Mouse (Mus musculus) liver (tissue): ENCODE data around the gene Hspbap1.
A peak's percentile ranks its signal among the peaks of the same experiment; 100 is the strongest.

Experiments
- DNase-seq: peaks from one replicate; pipeline ENCODE4 v3.0.0-alpha.2; 2020; ENCODE audit warnings: mixed read lengths

Gene Hspbap1

DNA sequence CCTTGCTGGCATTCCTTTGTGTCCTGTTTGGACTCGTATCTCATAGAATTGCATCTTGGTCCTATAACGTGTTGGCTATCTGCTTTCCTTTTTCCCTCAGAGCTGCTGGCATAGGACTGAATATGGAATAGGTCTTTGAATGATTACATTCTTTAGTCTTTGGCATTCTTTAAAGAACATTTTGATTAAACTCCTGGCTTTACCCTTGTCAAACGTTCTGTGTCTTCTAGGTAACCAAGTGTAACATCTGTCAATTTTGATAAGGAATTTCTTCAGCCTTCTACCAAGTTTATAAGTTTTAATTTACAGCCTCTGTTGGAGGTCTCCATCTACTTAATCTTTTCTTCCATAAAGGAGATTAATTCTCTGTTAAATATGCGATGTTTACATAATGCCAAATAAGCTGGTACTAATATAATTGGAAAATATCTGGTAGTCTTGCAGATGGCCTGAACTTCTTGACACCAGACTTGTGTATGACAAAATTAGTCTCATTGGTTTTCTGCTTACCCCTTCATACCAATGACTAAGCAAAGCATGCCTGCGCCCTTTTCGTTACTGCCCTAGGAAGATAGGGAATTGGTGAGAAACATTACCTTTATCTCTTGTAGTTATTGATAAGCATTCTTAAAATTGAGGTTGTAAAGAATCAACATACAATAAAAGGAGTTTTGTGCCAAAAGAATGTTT is 36.9 kb downstream of the Hspbap1 start:
- DNase-seq, result peak; percentile 84

DNA sequence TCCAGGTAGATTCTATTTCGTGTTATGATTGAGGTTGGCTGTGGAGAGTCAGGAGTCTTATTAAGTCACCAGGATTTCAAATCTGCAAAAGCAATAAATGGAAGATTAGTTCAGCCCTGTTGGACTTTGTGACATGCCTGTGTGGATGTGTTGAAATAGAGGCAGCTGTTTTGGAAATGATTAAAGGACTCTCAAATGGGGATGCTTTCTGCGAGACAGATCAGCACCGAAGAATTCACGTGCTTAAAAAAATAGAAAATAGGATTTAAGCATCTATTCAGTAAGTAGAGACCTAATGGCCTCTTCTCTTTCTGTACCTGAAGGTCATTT is 37.5 kb downstream of the Hspbap1 start:
- no peak for DNase-seq

DNA sequence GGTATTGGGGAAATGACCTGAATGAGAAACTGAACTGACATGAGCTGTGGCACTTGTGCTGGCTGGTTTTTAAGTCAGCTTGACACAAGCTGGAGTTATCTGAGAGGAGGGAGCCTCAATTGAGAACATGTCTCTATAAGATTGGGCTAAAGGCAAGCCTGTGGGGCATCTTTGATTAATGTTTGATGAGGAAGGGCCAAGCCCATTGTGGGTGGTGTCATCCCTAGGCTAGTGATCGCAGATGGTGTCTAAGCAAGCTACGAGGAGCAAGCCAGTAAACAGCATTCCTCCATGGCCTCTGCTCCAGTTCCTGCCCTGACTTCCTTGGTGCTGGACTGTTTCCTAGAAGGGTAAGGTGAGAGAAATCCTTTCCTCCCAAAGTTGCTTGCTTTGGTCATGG is 38.7 kb downstream of the Hspbap1 start:
- peak; percentile 82 for DNase-seq

DNA sequence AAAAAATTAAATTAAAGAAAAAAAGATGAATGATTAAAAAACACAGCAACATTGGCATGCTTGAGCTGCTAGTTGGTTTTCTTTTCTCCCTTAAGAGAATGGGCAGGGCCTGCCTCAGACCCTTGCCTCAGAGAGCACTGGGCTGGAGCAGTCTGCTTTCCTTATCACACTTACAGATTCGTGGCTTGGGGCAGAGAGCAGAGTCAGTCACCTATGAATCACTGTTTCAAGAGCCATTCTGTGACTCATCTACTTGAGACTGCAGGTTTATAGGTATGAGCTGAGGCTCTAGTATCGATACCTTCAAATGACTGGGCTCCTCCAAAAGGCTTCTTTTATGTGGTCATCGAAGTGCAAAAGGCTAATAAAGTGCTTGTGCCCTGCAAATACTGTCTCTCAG is 42.9 kb downstream of the Hspbap1 start:
- DNase-seq, result no peak

DNA sequence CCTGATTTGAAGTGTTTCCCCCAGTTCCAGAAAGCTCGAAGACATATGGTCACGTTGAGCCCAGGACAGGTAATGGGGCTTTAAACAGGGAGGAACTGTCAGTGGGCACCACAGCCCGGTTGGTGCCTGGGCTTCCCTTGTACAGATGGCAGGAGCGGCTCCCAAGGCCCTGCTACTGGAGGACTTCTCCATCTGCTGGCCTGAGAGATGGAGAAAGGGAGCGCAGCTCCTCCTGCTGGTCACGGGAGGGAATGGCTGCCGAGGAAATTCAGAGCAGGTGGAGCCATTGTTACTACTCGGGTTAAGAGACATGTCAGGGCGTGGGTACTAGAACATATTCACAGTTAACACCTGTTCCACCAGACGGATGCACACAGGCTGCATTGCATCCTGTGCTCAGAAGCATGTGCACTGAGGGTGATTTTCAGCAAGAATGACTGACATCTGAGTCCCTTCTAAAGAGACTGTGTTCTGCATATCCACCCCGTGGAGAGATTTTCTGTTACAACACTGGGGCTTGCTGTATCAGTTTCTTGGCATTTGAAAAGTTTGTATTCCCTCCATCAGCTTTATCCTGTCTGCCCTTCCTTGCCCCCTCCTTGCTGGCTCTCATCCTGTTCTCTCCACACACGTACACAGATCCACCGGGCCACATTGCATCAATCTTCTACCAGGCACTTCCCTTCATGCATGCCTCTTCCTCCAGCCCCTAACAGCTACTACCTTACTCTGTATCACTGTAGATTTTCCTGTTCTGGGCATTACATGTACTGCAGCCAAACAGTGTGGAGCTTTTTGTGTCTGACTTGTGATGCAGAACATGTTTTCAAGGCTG is 47.3 kb downstream of the Hspbap1 start:
- DNase-seq, result peak; percentile 83

DNA sequence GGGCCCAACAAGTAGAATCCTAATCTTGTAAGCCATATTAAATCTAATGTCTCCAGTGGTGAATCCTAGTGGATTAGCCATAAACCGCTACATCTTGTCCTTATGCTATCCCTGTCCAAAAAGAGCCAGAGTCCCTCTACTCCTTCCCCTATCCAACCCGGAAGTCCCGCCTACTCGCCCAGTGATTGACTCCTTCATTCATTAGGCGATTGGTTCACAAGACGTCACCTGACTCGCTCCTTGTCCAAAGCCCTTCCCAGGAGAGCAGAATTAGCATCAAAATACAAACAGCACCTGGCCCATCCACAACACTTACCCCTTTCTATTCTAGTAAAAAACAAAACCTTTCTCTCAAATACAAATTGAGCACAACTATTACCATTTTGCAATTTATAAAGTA is 59.8 kb downstream of the Hspbap1 start:
- no peak for DNase-seq

DNA sequence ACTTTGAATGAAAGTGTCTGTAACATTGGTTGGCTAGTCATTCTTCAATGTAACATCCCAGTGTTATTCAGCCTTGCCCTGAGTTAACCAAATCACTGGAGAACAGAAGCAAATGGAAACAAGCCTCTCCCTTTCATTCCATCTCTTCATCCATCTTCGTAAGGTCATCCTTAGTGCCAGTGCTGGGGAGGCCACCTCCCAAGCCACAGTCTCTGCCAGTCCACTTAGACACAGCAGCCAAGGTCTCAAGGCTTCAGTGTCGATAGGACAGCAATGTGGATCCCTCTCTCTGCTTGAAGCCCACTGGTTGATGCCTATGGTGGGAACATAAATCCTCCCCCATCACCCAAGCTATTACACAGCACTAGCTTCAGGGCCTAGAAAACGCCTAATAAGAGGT is 62.8 kb downstream of the Hspbap1 start:
- DNase-seq, result no peak

DNA sequence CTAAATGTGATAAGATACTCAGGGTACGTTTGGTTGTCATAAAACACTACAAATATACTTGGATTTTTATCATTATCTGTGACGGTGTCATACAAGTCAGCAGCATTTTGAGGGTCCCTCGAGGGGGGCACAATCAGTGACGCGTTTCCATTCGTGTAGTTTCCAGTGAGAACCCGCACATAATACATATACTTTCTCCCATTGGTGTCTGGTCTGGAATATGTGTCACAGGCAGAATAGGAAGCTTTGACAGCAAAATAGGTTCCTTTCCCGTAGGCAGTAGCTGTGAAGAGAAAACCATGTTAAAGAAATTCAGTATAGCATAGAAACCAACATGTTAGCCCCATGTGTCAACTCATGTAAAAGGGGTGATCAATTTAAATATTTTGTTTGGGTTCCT is 64.5 kb downstream of the Hspbap1 start:
- DNase-seq, result no peak

DNA sequence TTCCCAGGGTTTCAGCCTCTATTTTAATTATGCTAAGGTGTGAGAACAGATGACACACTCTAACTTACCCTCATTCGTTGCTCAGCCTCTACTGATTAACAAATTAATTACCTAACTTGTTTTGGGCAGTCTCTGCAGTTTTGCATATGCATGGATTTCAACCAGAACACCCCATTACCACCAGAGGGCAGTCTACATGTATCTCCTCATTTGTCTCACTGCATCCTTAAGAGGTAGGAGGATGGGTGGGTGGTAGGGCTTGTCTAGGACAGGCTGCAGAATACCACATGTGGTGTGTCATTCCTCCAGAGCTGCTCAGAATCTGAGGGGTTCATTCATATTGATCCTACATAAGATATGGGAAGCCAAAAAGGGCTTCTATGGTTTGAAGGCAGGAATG is 69.5 kb downstream of the Hspbap1 start:
- DNase-seq, result peak; percentile 28

DNA sequence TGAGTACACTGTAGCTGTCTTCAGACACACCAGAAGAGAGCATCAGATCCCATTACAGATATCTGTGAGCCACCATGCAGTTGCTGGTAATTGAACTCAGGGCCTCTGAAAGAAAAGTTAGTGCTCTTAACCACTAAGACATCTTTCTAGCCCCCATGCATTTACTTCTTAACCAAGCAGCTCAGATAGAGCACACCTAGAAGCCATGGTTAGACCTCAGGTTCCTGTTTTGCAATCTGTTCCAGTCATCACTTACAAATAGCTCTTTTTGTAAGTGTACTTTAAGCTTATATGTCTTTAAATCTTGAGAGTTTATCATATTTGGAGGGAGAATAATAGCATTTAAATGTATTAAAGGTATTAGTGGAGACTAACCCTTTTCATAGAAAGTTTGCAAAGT is 77.0 kb downstream of the Hspbap1 start:
- DNase-seq, result no peak

DNA sequence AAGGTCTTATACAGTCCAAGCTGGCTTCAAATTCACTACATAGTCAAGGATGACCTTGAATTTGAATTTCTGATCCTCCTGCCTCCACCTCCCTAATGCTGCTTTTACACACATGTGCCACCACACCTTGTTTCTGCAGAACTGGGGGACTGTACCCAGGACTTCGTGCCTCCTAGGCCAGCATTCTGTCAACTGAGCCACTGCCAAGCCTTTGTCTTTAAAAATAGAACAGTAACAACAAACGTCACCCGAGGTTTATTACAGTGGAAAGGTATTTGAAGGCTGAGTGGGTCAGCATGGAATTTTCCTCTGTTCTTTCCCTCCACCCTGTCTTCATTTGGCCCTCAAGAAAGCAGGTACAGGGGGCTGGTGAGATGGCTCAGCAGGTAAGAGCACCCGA is 85.7 kb downstream of the Hspbap1 start:
- DNase-seq, result no peak

DNA sequence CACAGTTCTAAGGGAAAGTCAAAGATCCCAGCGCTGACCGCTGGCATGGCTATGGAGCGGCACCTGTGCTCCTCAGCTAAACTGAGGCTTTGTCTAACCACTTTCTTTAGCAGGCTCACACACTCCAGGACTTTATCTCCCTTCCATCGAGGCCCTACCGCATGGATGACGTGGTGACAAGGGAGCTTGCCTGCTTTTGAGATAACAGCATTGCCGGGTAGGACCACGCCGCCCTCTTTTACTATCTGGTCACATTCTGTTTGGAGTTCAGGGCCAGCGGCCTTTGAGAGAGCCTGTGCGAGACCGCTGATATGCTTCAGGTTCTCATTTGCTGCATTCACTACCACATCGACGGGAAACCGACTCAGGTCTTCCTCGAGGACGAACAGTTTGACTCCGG is 86.6 kb downstream of the Hspbap1 start:
- peak; percentile 83 for DNase-seq

DNA sequence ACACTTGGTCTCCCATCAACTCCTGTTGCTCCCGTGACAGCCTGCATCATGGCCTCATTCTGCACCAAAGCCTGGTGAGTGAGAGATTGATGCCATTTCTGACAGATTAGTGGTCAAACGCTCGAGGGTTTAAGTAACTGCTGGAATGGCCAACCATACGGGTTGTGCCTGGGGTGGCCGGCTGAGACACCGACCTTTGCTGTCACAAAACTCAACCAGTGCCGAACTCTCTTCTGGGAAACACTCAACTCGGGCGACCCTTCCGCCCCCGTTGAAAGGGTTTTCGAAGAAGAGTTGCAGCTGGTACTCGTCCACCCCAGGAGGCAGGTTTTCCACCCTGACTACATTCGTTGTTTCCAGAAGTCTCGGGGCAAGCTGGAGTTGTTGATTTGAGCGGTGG is 90.1 kb downstream of the Hspbap1 start:
- DNase-seq, result no peak

DNA sequence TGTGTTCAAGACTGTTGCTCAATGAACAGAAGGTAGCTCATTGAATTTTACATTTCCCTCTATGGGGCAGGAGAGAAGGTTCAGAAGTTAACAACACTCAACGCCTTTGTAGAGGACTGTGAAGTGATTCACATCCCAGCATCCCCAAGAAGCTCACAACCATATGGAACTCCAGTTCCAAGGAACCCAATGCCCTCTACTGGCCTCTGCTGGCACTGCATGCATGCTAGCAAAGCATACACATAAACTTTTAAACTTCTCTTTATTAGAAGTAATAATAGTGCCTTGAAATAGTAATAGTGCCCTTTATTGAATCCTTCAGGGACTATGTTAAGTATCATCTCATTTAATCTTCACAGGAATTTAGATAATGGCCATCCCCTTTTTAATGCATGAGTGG is 91.9 kb downstream of the Hspbap1 start:
- peak; percentile 41 for DNase-seq

DNA sequence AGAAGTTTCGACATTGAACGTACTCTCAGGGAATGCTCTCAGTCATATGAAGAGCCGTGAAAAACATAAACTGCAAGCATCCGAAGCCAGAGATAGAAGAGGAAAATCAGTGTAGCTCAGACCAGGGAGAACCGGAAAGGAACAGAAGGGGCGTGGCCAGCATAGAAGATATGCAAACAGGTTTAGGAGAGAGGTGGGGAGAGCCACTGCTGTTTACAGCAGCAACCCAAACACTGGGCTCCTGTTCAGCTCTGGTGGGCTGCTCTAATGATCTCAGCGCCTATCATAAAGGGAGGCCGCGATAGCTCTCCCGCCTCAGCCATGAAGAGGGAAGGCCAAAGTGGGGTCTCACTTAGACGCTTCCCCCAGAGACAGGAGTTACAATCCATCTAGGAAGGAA is 97.6 kb downstream of the Hspbap1 start:
- DNase-seq, result no peak

DNA sequence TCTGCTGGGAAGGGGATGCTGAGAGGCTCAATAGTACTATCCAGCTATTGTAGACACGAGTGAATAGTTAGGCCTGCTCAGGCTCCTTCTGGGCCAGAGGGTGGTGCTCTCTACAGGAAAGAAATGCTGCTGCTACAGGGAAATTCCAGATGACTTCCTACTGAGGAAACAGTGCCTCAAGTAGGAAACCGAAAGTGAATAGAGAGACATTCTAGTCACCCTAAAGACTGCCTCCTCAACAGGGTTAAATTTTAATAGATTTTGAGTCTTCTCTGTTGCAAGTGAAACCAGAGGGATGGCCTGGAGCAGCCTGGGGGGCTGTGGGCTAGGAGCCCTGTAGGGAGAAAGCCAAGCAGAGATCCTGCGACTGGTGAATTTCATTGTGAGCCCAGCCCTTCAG is 99.0 kb downstream of the Hspbap1 start:
- no peak for DNase-seq

DNA sequence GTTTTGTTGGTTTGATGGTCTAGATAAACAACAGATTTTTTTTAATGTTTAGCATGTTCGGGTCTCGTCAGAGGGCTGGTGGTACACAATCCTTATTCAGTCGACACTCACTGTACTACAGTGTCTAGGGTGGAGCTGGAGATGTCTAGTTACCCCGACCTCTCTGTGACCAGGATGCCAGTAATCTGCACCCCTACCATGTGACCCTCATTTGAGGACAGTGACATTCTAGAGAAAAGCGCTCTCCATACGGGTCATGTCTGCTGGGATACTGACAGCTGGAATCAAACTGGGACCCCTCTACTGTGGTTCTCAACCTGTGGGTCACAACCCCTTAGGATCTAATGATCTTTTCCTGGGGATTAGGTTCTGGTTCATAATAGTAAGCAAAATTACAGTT is 99.5 kb downstream of the Hspbap1 start:
- no peak for DNase-seq

DNA sequence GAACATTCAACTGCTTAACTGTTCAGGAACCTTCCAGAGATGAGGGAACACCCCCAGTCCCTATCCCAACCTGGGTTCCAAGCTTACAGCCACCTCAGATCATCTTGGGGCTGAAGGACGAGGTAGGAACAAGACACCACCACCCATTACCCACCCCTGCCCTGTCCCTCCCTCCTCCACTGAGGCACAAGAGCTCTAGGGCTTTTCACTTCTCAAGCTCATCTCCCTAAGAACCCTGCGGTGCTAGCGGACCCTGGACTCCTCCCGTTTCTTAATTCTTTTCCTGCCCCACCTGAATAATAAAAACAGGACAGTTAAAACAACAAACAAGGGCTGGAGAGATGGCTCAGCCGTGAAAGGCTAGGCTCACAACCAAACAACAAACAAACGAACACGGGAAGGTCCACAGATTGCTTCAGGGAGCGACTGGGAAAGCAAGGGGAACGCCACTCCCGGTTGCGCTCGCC is 100.4 kb downstream of the Hspbap1 start:
- no peak for DNase-seq

DNA sequence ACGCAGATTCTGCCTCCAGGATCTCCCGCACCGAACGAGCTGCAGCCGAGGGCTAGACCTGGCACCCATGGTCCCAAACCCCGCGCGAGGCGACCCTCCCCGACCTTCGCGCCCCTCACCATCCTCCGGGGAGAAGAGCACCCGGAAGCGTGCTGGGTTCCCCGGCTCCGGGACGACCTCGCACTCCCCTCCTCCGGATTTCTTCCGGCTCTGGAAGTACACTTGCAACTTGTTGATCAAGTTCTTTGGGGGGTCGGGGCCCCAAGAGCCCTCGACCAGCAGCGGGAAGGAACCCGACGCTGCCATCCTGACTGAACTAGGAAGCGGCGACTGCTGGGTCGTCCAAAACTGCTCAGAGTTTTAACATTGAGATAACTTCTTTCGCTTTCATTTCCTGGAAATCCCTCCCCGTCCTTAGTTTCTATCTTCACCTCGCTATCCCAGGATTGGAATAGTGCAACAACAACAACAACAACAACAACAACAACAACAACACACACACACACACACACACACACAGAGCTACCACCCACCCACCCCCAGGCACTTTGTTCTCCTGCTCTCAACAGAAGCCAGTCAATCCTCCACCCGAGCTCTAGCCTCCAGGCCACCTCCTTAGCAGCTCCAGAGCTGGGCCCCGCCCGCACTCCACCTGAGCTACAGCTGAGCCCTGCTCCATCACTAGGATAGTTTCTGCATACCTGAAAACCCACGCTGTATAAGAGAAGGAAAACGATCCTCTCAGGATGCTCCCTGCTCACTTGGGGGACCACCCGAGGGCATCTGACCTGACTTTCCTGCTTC is 101.1 kb downstream of the Hspbap1 start, which contains the start of gene Parp14:
TSS of gene Parp14 (minus strand) at position 497 of the 804 bp plus-strand sequence.
- DNase-seq, result peak; percentile 59

DNA sequence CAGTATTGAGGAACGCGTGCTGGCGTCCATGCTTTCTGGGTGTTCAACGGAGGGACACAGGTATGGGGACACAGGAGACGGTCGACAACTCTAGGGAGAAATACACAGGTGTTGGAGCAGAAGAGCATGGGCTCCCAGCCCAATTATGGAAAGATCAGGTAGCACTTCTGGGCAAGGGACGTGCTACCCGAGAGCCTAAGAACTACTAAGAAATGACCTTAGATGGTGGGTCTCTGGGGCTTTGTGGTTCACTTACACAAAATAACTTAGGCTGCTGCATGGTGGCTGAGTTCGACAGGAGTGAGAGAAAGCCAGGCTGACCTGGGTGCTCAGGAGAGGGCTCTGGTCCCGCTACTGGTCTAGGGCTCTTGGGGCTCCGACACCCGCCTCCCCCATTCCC is 101.7 kb downstream of the Hspbap1 start:
- no peak for DNase-seq

DNA sequence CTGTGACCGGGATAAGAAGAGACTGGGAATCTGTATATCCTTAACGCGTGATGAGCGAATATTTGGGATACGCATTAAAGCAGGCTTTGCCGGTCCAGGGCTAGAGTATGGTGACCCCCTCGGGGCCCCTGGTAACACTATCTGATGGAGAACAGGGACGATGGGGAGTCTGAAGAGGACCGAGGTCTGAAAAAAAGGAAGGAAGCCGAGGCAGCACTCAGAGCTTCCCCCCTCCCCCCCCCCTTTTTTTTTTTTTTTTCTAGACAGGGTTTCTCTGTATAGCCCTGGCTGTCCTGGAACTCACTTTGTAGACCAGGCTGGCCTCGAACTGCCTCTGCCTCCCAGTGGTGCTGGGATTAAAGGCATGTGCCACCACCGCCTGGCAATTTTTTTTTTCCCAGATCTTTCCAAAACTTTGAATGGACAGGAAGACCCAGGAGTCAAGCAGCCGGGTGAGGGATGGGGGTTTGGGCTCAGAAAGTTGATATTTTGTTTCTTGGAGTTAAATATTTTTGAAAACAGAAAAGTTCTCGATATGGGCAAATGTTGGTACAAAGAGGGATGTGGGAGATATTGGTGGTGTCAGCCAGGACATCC is 102.3 kb downstream of the Hspbap1 start:
- DNase-seq, result no peak

DNA sequence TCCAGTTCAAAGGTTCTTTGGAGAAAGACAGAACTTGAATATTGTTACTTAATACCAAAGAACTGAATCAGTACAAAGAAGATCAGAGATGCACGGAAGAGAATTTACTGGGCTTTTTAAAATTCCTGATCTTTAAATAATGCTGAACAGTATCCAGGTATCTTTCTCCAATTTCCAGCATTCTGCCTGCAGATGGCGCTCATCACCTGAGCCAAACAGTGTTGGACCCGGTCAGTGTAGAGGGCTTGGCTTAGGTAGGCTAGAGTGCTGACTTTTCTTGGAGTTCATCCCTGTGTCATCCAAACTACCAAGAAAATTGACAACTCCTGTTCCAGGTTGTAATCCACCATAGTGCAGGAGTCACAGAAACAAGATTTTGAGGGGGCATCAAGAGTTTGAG is 104.2 kb downstream of the Hspbap1 start:
- peak; percentile 64 for DNase-seq
